Mouse (Mus musculus): ENCODE measurements around the gene Pwp2. TPM values are rescaled to one million over a fixed set of nuclear protein-coding genes. Genes with fewer than 3 reads are reported as not detected.

Pwp2 gene
- total RNA-seq, 2 experiments from 2014 or later = 18.5 to 18.7 TPM

DNA sequence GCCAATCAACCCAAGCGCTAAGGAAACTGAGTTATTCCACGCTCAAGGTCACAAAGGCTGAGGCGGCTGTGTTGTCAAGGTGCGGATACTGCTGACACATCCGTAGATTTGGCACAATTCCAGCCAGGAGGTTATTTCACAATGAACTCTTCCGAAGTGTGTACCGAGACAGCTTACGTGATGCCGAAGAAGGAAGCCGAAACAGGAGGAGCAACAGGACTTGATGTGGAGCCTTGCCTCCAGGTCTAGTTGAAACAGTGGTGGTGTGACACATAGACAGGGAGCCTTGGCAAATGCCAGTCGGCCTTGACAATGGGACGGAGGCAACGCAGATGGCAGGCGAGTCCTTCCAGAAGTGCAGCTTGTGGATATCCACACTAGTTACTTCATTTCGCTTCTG lies 26.9 kb downstream of the Pwp2 start:
- intact Hi-C loops (cut with DNase I) = no loop called here
- DNase-seq (ENCODE audit: extremely low spot score in 1 of 2, low spot score in 2 of 2) = peak in 1 of 2 experiments; percentile 24

GRCm38 (mm10) chr10:78156926-78157325 lies 28.0 kb downstream of the Pwp2 start:
- intact Hi-C loops (cut with DNase I) = no loop called here
- DNase-seq (ENCODE audit: extremely low spot score in 1 of 2, low spot score in 2 of 2) = no peak

DNA sequence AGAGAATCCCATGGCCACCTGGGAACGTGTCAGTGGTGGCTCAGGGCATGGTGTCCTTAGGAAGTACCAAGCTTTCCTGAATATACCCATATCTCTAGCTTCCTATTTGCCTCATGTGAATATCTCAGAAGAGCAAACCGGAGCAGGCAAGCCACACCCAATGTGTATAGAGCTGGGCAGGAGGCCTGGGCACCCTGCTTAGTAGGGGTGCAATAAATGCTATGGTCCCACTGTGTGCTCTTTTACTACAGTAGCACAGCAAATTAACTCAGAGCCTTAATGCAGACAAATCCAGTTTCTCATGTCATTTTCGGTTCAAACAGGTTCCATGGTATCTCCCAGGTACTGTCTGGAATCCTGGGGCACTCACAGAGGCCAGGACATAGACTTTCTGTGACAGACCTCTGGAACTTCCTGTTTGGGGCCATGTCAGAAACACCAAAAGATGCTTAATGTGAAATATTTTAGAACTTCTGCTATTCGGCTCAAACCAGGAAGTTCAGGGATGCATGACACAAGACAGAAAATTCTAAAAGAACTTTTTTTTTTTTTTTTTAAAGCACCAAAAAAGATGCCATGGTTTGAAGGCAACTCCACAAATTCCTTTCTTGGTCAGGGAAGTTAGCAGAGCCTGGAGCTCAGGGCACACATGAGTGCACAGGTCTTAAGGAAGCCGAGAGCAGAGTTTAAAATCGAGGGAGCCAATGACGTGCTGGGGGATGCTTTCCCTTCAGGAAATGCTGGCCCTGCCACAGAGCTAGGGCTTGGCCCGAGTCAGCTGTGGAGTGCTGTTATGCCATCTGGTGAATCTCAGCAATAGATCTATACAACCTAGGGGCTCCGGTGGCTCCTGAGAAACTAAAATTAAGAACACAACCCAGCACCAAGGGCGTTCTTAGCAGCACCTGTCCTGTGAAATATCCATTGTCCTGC lies 35.8 kb downstream of the Pwp2 start:
- intact Hi-C loops (cut with DNase I) = no loop called here
- DNase-seq (ENCODE audit: extremely low spot score in 1 of 2, low spot score in 2 of 2) = no peak

- intact Hi-C loops (cut with DNase I) = no loop called here
Measured at GRCm38 (mm10) chr10:78147908-78148441, 37.0 kb downstream of the Pwp2 start.

DNA sequence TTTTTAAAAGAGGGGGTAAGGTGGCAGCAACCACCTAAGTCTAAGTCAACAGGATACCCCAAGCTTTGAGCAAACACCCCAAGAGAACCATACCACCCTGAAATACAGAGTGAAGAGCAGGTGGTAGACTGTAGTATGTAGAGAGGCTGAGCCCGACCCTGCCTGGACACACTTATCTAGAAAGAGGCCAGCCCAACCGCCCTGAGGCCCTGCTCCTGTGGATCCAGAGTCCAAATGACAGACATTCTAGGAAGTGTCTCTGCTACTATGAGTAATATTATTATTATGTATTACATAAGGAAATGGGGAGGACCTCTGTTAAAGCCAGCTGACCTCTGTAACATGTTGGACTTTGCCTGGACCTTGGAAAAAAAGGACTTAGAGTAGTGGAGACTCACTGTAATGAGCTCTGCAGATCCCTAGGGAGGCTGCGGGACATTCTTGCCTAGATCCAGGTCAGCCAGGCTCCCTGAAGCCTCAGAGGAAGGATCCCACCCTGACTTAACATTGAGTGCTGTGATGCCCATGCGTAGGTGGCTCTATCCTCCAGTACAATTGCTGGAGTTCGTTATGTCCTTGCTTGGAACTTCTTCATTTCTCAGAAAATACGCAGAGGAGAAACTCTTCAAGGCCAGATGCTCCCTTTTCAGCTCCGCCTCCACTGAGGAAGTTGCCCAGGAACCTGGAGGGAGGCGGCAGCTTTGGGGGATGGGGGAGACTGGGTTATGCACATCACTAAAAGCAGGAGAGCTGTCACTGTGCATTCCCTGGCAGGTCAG lies 41.0 kb downstream of the Pwp2 start:
- DNase-seq (ENCODE audit: extremely low spot score in 1 of 2, low spot score in 2 of 2) = no peak
- intact Hi-C loops (cut with DNase I) = no loop called here

More at GRCm38 (mm10) chr10:78147908-78148441, 37.0 kb downstream of the Pwp2 start:
- DNase-seq (ENCODE audit: extremely low spot score in 1 of 2, low spot score in 2 of 2) = no peak

DNA sequence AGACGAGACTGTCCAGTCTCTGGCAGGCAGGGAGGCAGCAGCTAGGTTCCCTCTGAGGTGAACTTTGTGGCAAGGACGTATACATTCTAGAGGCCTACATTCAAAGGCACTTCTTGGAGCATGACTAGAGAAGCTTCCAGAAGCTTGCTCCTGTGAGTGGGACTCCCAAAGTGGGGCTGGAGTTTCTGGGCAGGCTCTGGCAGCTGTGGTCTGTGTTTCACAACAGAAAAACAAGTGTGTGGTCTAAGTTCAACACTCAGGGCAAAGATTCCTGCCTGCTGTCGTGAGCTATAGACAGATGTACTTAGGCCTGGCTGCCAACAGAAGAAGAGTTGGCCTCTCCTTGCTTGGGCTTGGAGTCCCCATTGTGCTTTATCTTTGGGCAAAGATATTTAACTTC lies 44.1 kb downstream of the Pwp2 start:
- no peak for DNase-seq (ENCODE audit: extremely low spot score in 1 of 2, low spot score in 2 of 2)
- intact Hi-C loops (cut with DNase I) = no loop called here

DNA sequence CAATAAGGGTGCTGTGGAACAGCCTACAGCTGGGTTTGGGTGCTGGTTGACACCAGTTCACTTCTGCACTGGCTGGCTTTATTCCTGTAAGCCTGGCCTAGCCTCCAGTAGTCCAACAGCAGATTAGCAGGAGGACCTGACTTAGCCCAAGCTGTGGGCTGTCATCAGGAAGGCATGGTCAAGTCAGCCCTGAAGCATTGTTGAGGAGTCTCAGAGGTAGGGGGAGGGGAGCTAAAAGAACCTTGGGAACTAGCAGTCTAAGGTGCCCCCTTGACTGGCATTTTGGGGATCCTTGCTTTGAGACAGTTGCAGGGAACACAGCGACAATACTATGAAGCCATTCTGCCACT lies 44.7 kb downstream of the Pwp2 start:
- intact Hi-C loops (cut with DNase I) = no loop called here
- no peak for DNase-seq (ENCODE audit: extremely low spot score in 1 of 2, low spot score in 2 of 2)

DNA sequence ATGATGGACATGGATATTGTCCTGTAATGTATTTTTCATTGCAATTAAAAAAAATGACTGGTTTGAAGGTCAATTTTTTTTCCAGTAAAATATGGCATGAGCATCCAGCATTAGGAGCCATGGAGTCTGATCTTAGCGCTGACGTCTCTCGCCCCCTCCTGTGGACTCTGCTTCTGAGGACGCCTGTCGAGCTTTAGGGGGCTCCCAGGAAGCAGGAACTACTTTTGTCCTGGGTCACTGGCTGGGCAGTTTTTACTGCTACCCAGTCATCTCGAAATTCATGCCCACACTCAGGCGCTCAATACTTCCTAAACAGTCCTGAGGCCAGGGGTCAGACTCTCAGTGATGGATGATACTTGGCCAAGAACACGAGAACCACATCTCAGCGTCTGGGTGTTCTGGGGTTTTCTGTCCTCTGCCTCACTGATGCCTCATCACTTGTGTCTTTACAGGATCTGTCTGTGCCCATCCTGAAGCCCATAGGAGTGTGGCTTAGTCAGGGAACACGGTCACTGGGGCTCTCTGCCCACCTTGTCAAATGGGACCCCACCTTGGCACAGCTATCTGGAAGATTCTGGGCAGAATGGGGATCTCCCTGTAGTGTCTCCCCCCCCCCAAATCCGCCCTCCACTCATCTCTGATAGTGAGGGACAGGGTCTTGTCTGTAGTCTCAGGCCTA lies 45.2 kb downstream of the Pwp2 start:
- no peak for DNase-seq (ENCODE audit: extremely low spot score in 1 of 2, low spot score in 2 of 2)
- intact Hi-C loops (cut with DNase I) = no loop called here

DNA sequence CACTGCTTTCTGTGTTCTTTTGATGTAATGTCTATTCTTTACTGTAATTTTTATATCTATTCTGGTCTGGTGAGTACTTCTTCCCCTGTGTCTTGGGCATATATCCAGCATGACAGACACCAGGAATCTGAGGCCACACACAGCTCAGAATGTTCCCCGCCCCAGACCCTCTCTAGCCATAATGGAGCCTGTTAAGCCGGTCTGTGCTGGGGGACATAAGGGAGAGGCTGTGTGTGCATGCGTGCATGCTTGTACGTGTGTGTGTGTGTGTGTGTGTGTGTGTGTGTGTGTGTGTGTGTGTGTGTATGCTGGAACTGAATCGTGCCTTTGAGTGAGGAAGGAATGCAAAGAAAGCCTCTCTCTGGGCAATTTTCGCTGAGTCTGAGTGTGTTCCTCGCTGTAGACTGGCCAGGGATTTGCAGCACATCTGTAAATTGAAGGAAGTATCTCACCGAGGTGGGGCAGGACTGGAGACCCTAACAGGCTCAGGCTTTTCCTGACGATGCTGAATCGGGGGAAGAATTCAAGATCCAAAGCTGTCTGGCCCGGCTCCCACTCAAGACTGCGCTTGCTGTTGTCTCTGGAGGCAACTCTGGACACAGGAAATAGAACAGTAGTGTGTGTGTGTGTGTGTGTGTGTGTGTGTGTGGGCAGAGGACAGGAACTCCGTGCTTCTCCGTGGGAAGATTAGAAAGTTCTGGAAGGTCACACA lies 46.0 kb downstream of the Pwp2 start:
- intact Hi-C loops (cut with DNase I) = no loop called here

DNA sequence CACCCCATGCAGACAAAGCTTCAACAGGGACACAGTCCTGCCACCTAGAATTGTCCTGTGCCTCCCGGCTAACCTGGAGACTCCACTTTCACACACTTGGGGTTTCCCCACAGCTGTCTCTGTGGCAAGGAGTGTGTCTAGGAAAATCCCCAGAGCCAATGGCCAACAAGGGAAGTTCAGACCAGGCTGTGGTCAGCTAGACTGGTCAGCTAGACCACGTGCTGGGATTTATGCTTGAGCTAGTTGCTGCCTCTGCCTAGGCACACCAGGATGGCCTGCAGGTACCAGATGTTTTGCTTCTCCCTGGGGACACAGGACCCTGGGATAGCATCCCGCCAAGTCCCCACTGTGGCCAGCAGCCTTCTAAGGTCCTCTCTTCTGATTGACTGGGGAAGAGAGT lies 47.8 kb downstream of the Pwp2 start:
- no peak for DNase-seq (ENCODE audit: extremely low spot score in 1 of 2, low spot score in 2 of 2)
- intact Hi-C loops (cut with DNase I) = no loop called here

More for the DNA sequence above, 46.0 kb downstream of the Pwp2 start:
- peak in 1 of 2 experiments; percentile 75 for DNase-seq (ENCODE audit: extremely low spot score in 1 of 2, low spot score in 2 of 2)

GRCm38 (mm10) chr10:78135947-78136346 lies 49.0 kb downstream of the Pwp2 start:
- no peak for DNase-seq (ENCODE audit: extremely low spot score in 1 of 2, low spot score in 2 of 2)
- intact Hi-C loops (cut with DNase I) = no loop called here

DNA sequence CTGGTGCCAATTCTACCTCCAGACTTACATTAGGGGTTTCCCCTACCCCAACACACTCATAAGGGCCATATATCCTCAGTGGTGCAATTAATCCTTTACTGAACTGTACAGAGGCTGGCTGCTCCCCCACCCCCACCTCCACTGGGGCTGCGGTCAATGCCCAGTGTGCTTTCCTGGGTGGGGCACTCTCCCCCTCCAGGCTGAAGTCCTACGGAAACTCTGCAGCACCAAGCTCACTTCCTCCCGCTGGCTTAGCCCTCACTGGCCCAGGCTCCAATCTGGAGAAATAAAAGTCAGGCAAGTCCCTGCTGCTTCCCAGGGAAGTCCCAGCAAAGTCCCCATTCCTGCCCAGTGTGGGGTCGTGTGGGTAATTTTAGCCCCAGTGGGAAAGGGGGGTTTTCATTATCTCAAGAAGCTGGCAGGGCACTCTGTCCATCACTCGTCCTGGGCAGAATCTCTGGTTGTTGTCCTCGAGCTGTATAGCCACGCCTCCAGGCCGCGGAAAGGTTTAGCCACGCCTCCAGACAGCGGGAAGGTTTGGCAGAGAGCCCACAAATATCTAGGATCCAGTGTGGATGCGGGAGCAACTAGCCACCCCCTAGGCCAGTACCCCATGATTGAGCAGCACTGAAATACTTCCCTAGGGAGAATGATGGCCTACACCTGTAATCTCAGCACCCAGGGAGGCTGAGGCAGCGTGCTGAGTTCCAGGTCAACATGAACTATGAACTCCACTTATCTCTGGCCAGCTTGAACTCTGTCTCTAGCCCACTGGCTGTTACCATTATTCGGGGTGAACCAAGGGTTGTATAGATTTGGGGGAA lies 49.8 kb downstream of the Pwp2 start:
- intact Hi-C loops (cut with DNase I) = no loop called here
- peak in 1 of 2 experiments; percentile 59 for DNase-seq (ENCODE audit: extremely low spot score in 1 of 2, low spot score in 2 of 2)

DNA sequence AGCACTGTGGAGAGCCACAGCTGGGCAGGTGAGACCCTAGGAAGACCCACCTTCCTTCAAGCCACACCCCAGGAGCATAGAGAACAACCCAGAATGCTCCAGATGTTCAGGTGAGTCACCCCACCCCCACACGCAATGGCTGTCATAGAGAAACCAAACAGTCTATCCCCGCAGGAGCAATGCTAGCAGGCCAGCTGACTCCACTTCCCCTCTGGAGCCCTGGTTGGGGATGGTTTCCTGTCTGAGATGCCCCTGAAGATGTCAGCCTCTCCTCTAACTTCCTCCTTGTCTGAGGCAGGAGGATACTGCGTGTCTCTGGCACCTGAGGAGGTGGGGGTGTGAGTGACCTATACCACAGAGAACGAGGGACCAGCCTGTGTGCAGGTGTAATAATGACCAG lies 50.5 kb downstream of the Pwp2 start:
- DNase-seq (ENCODE audit: extremely low spot score in 1 of 2, low spot score in 2 of 2) = no peak
- intact Hi-C loops (cut with DNase I) = no loop called here

DNA sequence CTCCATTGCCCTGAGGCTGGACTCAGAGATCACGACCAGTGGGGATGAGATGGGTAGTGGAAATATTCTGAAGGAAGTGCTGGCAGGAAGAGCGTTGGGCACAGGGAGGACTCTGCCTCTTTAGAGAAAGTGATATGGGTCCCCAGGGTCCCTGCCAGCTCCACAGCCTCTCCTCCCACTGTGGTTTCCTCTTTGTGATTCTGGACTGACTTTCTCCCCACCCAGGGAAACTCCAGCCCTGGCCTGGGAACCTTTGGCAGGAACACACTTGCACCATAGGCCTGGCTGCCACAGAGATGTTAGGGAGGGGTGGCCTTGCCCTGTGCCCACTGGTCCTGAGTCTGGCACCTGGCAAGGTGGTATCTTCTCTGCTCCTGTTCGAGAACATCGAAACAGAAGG lies 55.0 kb downstream of the Pwp2 start:
- no peak for DNase-seq (ENCODE audit: extremely low spot score in 1 of 2, low spot score in 2 of 2)
- intact Hi-C loops (cut with DNase I) = no loop called here

DNA sequence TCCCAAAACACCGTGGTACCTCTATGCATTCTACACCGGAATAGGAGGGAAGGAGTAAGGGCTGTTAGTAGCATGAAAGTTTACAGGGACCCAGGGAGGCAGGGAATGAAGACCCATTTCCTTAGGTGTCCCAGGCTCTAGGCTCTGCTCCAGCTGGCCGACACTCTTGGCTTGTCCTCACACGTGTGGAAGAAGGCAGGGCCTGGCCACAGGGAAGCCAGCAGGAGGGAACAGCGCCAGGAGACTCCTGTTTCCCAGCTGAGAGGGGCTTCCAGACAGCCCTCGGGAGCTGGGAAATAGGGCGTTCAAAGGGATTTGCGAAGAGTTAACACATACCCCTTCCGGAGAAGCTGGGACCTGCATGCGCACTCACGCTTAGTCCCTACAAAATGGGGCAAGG lies 55.5 kb downstream of the Pwp2 start:
- intact Hi-C loops (cut with DNase I) = no loop called here

GRCm38 (mm10) chr10:78128647-78129046 lies 56.3 kb downstream of the Pwp2 start:
- intact Hi-C loops (cut with DNase I) = no loop called here
- no peak for DNase-seq (ENCODE audit: extremely low spot score in 1 of 2, low spot score in 2 of 2)

More for the DNA sequence above, 55.5 kb downstream of the Pwp2 start:
- DNase-seq (ENCODE audit: extremely low spot score in 1 of 2, low spot score in 2 of 2) = peak in 1 of 2 experiments; percentile 72

GRCm38 (mm10) chr10:78127931-78128330 lies 57.0 kb downstream of the Pwp2 start:
- intact Hi-C loops (cut with DNase I) = no loop called here
- DNase-seq (ENCODE audit: extremely low spot score in 1 of 2, low spot score in 2 of 2) = no peak

Data from left cerebral cortex, postnatal 10 days (tissue).